Mouse (Mus musculus) cerebellum, adult 11 months (tissue): Measurements from ENCODE around the gene Tnfsfm13.
"Not testable (repeated sequence)": the region's sequence is repeated elsewhere in the genome, so short reads cannot be mapped to it uniquely, and the experiment has no call there.

Experiments used
- DNase-seq: peaks from one replicate; pipeline ENCODE4 v3.0.0; 2022

Gene Tnfsfm13

GRCm38 (mm10) chr11:69703814-69704612 lies 8.1 kb upstream of the Tnfsfm13 start:
- no peak for DNase-seq

GRCm38 (mm10) chr11:69703381-69703780 lies 7.5 kb upstream of the Tnfsfm13 start:
- not testable (repeated sequence) for DNase-seq

- not testable (repeated sequence) for DNase-seq
Measured at GRCm38 (mm10) chr11:69702886-69703285, 7.0 kb upstream of the Tnfsfm13 start.

- DNase-seq, result no peak
Measured at GRCm38 (mm10) chr11:69699595-69699994, 3.7 kb upstream of the Tnfsfm13 start.

DNA sequence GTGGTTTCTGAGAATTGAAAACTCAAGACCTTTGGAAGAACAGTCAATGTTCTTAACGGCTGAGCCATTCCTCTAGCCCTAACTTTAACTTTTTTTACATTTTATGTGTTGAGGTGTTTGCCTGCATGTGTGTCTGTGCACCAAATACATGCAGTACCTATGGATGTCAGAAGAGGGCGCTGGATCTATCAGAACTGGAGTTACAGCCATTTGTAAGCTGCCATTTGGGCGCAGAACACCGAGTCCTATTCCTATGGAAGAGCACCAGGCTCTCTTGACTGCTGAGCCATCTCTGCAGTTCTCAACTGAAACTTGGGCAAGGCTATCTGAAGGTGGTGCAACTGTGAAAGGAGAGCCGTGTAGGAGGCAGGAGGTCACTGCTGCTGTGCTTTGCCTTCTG lies 2.7 kb upstream of the Tnfsfm13 start:
- DNase-seq, result no peak

- DNase-seq, result no peak
Measured at GRCm38 (mm10) chr11:69697396-69697795, 1.5 kb upstream of the Tnfsfm13 start.

- DNase-seq, result no peak
Measured at GRCm38 (mm10) chr11:69695046-69695360, 895 bp downstream of the Tnfsfm13 start.

- no peak for DNase-seq
Measured at GRCm38 (mm10) chr11:69693421-69693965, 2.4 kb downstream of the Tnfsfm13 start.

DNA sequence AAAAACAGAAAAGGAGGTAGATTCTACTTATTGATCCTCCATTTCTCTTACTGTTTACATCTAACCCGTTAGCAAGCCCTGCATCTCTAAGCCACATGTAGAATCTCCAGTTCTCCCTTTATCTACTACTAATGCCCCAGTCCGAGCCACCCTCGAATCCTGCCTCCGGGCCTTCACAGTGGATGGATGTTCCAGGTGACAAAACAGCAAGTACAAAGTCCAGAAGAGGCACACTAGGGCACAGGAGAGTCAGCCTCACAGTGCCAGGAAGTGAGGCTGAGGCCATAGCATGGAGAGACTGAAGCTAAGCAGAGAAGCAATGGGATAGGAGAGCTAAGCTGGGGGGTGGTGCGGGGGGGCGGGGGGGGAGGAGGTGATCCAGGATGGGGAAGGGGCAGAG lies 3.0 kb downstream of the Tnfsfm13 start:
- no peak for DNase-seq

GRCm38 (mm10) chr11:69692196-69692811 lies 3.6 kb downstream of the Tnfsfm13 start:
- no peak for DNase-seq

GRCm38 (mm10) chr11:69689891-69690290 lies 6.0 kb downstream of the Tnfsfm13 start:
- DNase-seq, result no peak

- DNase-seq, result no peak
Measured at GRCm38 (mm10) chr11:69687061-69687460, 8.8 kb downstream of the Tnfsfm13 start.

- peak; percentile 72 for DNase-seq
Measured at GRCm38 (mm10) chr11:69686377-69686776, 9.5 kb downstream of the Tnfsfm13 start.

DNA sequence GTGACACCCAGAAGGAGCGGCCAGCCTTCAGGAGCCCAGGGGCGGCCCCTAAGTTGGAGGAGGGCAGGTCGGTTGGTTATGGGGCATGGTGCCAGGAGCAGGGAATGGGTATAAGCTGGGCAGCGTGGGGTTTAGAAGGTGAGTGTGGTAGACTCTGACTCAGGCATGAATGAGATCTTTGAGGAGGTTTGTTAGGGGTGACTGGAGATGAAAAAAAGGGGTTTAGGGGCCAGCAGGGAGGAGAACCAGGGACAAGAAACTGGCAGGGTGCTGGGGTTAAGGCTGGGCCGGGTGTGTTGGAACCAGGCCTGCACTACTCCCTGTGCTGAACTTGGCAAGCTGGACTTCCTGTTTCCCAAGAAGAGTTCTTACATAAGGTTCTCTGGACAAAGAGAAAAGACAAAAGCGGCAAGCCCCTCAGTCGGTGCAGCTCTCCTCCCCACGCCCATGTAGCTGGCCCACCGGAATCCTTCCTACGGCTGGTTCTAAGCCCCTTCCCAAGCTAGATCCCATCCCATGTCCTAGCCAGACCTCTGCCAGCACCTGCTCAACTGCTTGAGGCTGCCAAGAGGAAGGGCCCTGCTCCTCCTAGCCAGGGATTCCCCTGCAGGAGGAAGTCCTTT lies 10.3 kb downstream of the Tnfsfm13 start, which contains the start of gene Tnfsf13:
Gene Tnfsf13 (minus strand): TSS at position 259 of the 623 bp plus-strand sequence.
- DNase-seq, result peak; percentile 82

DNA sequence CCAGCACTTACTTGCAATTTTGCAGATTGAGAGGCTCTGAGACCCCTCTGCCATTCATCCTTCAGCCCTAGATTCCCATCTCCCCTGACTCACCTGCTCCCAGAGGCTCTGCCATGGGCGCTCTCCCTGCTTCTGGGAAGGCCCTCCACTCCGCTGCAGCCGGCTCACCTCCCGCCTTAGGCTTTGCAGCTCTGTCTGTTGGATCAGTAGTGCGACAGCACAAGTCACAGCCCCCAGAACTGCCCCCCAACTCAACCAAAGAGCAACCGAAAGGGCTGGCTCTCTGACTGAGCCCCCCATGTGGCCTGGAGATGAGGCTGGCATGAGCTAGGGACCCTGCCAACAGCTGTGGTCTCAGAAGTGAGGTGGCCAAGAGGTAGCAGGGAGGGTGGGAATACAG lies 11.0 kb downstream of the Tnfsfm13 start:
- no peak for DNase-seq

DNA sequence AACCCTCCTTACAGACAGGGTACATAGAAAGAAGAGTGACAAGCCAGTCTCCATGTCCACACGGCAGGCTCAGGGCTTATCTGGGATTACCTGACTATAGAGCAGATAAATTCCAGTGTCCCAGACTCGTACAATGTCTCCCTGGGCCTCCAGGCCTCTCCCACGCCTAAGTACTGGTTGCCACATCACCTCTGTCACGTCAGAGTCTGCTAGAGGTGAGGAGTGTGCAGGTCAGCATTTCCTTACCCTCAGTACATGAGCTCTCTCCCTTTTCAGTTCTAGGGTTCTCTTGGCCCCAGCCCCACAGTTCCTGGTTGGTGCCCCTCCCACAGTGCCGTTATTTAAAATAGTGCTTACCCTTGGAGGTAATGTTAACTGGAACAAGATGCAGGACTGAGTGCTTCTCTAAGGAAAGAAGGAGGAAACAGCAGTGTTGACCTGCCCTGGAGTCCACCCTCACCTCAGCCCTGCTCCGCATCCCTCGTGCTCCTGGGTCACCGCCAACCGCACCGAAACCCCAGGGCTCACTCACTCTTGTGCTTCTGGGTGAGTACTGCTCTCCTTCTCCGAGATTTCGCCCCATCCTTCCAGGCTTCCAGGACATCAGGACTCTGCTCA lies 11.7 kb downstream of the Tnfsfm13 start:
- no peak for DNase-seq

- DNase-seq, result no peak
Measured at GRCm38 (mm10) chr11:69683576-69683975, 12.3 kb downstream of the Tnfsfm13 start.

- peak; percentile 85 for DNase-seq
Measured at GRCm38 (mm10) chr11:69682840-69683533, 12.9 kb downstream of the Tnfsfm13 start.

- DNase-seq, result no peak
Measured at GRCm38 (mm10) chr11:69682209-69682839, 13.6 kb downstream of the Tnfsfm13 start.

DNA sequence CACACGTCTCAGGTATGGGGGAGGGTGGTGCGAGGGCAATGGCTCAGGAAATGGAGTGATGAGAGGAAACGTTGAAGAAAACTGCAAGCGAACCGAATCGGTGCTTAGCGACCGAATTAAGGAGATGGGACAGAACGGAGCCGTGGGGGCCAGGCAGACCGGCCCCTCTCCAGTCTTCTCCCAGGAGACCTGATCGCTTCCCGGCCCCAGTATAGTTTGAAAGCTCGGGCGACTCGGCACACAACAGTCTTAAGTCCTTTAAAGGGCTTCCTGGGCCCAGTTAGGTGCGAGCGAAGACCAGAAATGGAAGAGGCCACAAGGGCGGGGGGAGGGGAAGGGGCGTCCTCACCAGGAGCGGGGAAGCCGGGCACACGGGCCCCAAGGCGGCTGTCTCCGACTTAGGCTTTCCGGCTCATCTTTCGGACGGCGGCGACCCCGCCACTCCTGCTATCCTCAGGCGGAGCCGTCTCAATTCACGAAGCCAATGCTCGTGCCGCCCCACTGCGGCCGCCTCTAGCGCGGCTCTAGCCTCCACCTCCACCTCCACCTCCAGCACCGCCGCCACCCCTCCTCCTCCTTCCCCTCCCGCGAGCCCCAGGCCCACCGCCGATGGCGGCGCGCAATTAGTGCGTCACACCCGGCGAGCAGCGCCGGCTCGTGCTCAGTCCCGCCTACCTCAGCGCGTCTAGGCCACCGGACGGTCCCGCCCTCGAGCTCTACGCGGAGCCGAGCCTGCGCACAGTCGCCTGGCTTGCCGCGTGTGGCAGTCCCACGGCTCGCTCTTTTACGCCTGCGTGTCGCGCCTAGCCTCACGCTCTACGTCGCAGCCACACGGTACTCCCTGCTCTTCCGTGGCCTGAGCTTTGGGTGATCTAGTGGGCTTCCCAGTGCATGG lies 14.3 kb downstream of the Tnfsfm13 start, which contains the start of gene Senp3:
Gene Senp3 (minus strand): TSS at position 771 of the 895 bp plus-strand sequence.
- DNase-seq, result peak; percentile 95
